Mouse (Mus musculus) stomach, postnatal 0 days (tissue): ENCODE data around the gene Cdc42ep2.

Experiments used
- CTCF ChIP-seq: IDR thresholded peaks from 2 replicates; pipeline ENCODE4 v1.5.1; 2016; ENCODE audit warnings: antibody characterized with exemption, low read depth, mild to moderate bottlenecking, moderate library complexity
- EP300 ChIP-seq: optimal IDR thresholded peaks from 2 replicates; pipeline ENCODE3; 2016; ENCODE audit warnings: antibody characterized with exemption

GRCm38 (mm10) chr19:5935691-5936090 is 11.1 kb upstream of the Cdc42ep2 start:
- TF ChIP-seq CTCF (no peak), EP300 (no peak)
